Mouse (Mus musculus) cortical plate, adult 2 months (tissue): Measurements from ENCODE around the gene Cxcr2.

Source experiments
- CTCF ChIP-seq: fragments of 200-500 bp; IDR thresholded peaks from 2 replicates; pipeline ENCODE4 v1.5.1; 2011; ENCODE audit warnings: mild to moderate bottlenecking, control low read depth, low read length; ENCODE audit not compliant: insufficient read depth; ENCODE audit errors: extremely low read depth
- POLR2A ChIP-seq: fragments of 200-500 bp; IDR thresholded peaks from 2 replicates; pipeline ENCODE4 v1.6.1; 2011; ENCODE audit warnings: mild to moderate bottlenecking, low read length, control low read depth; ENCODE audit not compliant: insufficient read depth; ENCODE audit errors: extremely low read depth

GRCm38 (mm10) chr1:74178618-74179017, 24.8 kb downstream of the Cxcr2 start:
- TF ChIP-seq CTCF (no peak), POLR2A (no peak)
